Mouse (Mus musculus): Measurements from ENCODE around the gene Ubr3. TPM values are rescaled to one million over a fixed set of nuclear protein-coding genes. Genes with fewer than 3 reads are reported as not detected.
"Not testable (repeated sequence)": the region's sequence is repeated elsewhere in the genome, so short reads cannot be mapped to it uniquely, and the experiment has no call there.

Ubr3 gene
- polyA plus RNA-seq, 1 experiment from 2014 or later: 18.2 TPM

GRCm38 (mm10) chr2:69990647-69991046 is 93.6 kb downstream of the Ubr3 start:
- DNase-seq (ENCODE audit: low spot score) (no peak), ATAC-seq (ENCODE audit: low FRiP score) (no peak)
- 42% methylated on average over 2 of the region's 2 CpGs for WGBS
- Histone ChIP-seq H3K4me1 (replicated peaks; ENCODE audit: control insufficient read depth, insufficient read depth, low read length) (no peaks in the 10 kb centered on the region), H3K27me3 (ENCODE audit: control insufficient read depth, insufficient read depth, low read length) (no peaks in the 10 kb centered on the region), H3K9me3 (ENCODE audit: control insufficient read depth, low read length) (no peaks in the 10 kb centered on the region), H3K27ac (ENCODE audit: low read depth, low read length) (no peak overlapping the region), H3K9ac (ENCODE audit: low read depth, low read length) (no peak overlapping the region), H3K4me3 (ENCODE audit: low read depth, low read length) (no peak overlapping the region), H3K4me2 (replicated peaks; ENCODE audit: low read depth, low read length) (no peak overlapping the region), H3K36me3 (ENCODE audit: control insufficient read depth, insufficient read depth, low read length) (no peaks in the 10 kb centered on the region)

- not testable (repeated sequence) for H3K36me3 ChIP-seq (ENCODE audit: control insufficient read depth, insufficient read depth, low read length); H3K9me3 ChIP-seq (ENCODE audit: control insufficient read depth, low read length); H3K4me2 ChIP-seq (replicated peaks; ENCODE audit: low read depth, low read length); H3K4me3 ChIP-seq (ENCODE audit: low read depth, low read length); H3K4me1 ChIP-seq (replicated peaks; ENCODE audit: control insufficient read depth, insufficient read depth, low read length); H3K9ac ChIP-seq (ENCODE audit: low read depth, low read length); H3K27me3 ChIP-seq (ENCODE audit: control insufficient read depth, insufficient read depth, low read length); DNase-seq (ENCODE audit: low spot score); H3K27ac ChIP-seq (ENCODE audit: low read depth, low read length); ATAC-seq (ENCODE audit: low FRiP score)
- WGBS: 94% methylated on average over 3 of the region's 3 CpGs
Observed at GRCm38 (mm10) chr2:69994082-69994736, 97.2 kb downstream of the Ubr3 start.

GRCm38 (mm10) chr2:69994779-69995178 is 97.7 kb downstream of the Ubr3 start:
- 88% methylated on average over 2 of the region's 2 CpGs for WGBS
- H3K9me3 ChIP-seq (ENCODE audit: control insufficient read depth, low read length): no peaks in the 10 kb centered on the region
- H3K4me1 ChIP-seq (replicated peaks; ENCODE audit: control insufficient read depth, insufficient read depth, low read length): no peaks in the 10 kb centered on the region
- no peak overlapping the region for H3K4me3 ChIP-seq (ENCODE audit: low read depth, low read length)
- no peaks in the 10 kb centered on the region for H3K36me3 ChIP-seq (ENCODE audit: control insufficient read depth, insufficient read depth, low read length)
- no peaks in the 10 kb centered on the region for H3K27me3 ChIP-seq (ENCODE audit: control insufficient read depth, insufficient read depth, low read length)
- ATAC-seq (ENCODE audit: low FRiP score) (no peak), DNase-seq (ENCODE audit: low spot score) (no peak)
- no peak overlapping the region for H3K4me2 ChIP-seq (replicated peaks; ENCODE audit: low read depth, low read length)
- H3K27ac ChIP-seq (ENCODE audit: low read depth, low read length): no peak overlapping the region
- H3K9ac ChIP-seq (ENCODE audit: low read depth, low read length): no peak overlapping the region

GRCm38 (mm10) chr2:69999097-69999770 is 102.2 kb downstream of the Ubr3 start:
- H3K36me3 ChIP-seq (ENCODE audit: control insufficient read depth, insufficient read depth, low read length): no peaks in the 10 kb centered on the region
- H3K9ac ChIP-seq (ENCODE audit: low read depth, low read length): no peak overlapping the region
- no peak overlapping the region for H3K27ac ChIP-seq (ENCODE audit: low read depth, low read length)
- no peaks in the 10 kb centered on the region for H3K27me3 ChIP-seq (ENCODE audit: control insufficient read depth, insufficient read depth, low read length)
- ATAC-seq (ENCODE audit: low FRiP score): no peak
- no peak for DNase-seq (ENCODE audit: low spot score)
- H3K9me3 ChIP-seq (ENCODE audit: control insufficient read depth, low read length): no peaks in the 10 kb centered on the region
- WGBS: 77% methylated on average over 7 of the region's 7 CpGs
- no peak overlapping the region for H3K4me2 ChIP-seq (replicated peaks; ENCODE audit: low read depth, low read length)
- no peaks in the 10 kb centered on the region for H3K4me1 ChIP-seq (replicated peaks; ENCODE audit: control insufficient read depth, insufficient read depth, low read length)
- H3K4me3 ChIP-seq (ENCODE audit: low read depth, low read length): no peak overlapping the region

- no peak overlapping the region for H3K4me3 ChIP-seq (ENCODE audit: low read depth, low read length)
- DNase-seq (ENCODE audit: low spot score): no peak
- H3K4me1 ChIP-seq (replicated peaks; ENCODE audit: control insufficient read depth, insufficient read depth, low read length): no peaks in the 10 kb centered on the region
- no peaks in the 10 kb centered on the region for H3K27me3 ChIP-seq (ENCODE audit: control insufficient read depth, insufficient read depth, low read length)
- ATAC-seq (ENCODE audit: low FRiP score): no peak
- no peaks in the 10 kb centered on the region for H3K9me3 ChIP-seq (ENCODE audit: control insufficient read depth, low read length)
- H3K4me2 ChIP-seq (replicated peaks; ENCODE audit: low read depth, low read length): no peak overlapping the region
- WGBS: 94% methylated on average over 6 of the region's 6 CpGs
- H3K27ac ChIP-seq (ENCODE audit: low read depth, low read length): no peak overlapping the region
- H3K36me3 ChIP-seq (ENCODE audit: control insufficient read depth, insufficient read depth, low read length): no peaks in the 10 kb centered on the region
- no peak overlapping the region for H3K9ac ChIP-seq (ENCODE audit: low read depth, low read length)
Observed at GRCm38 (mm10) chr2:70000316-70000715, 103.3 kb downstream of the Ubr3 start.

- no peaks in the 10 kb centered on the region for H3K36me3 ChIP-seq (ENCODE audit: control insufficient read depth, insufficient read depth, low read length)
- no peaks in the 10 kb centered on the region for H3K4me1 ChIP-seq (replicated peaks; ENCODE audit: control insufficient read depth, insufficient read depth, low read length)
- H3K4me2 ChIP-seq (replicated peaks; ENCODE audit: low read depth, low read length): no peak overlapping the region
Observed at GRCm38 (mm10) chr2:70006492-70006891, 109.4 kb downstream of the Ubr3 start.

GRCm38 (mm10) chr2:70012941-70013340 is 115.9 kb downstream of the Ubr3 start:
- no peak for ATAC-seq (ENCODE audit: low FRiP score)

More at GRCm38 (mm10) chr2:70006492-70006891, 109.4 kb downstream of the Ubr3 start:
- no peak overlapping the region for H3K4me3 ChIP-seq (ENCODE audit: low read depth, low read length)
- no peak for ATAC-seq (ENCODE audit: low FRiP score)
- no peaks in the 10 kb centered on the region for H3K9me3 ChIP-seq (ENCODE audit: control insufficient read depth, low read length)
- no peak overlapping the region for H3K27ac ChIP-seq (ENCODE audit: low read depth, low read length)
- no peak for DNase-seq (ENCODE audit: low spot score)
- H3K9ac ChIP-seq (ENCODE audit: low read depth, low read length): no peak overlapping the region
- 97% methylated on average over 2 of the region's 2 CpGs for WGBS
- no peaks in the 10 kb centered on the region for H3K27me3 ChIP-seq (ENCODE audit: control insufficient read depth, insufficient read depth, low read length)

GRCm38 (mm10) chr2:70018236-70018635 is 121.2 kb downstream of the Ubr3 start:
- Histone ChIP-seq H3K9me3 (ENCODE audit: control insufficient read depth, low read length) (no peaks in the 10 kb centered on the region), H3K4me1 (replicated peaks; ENCODE audit: control insufficient read depth, insufficient read depth, low read length) (no peaks in the 10 kb centered on the region), H3K4me2 (replicated peaks; ENCODE audit: low read depth, low read length) (no peak overlapping the region), H3K27ac (ENCODE audit: low read depth, low read length) (no peak overlapping the region), H3K9ac (ENCODE audit: low read depth, low read length) (no peak overlapping the region), H3K27me3 (ENCODE audit: control insufficient read depth, insufficient read depth, low read length) (no peaks in the 10 kb centered on the region), H3K4me3 (ENCODE audit: low read depth, low read length) (no peak overlapping the region), H3K36me3 (ENCODE audit: control insufficient read depth, insufficient read depth, low read length) (0 out of 2 replicates have a peak, but pooled peaks cover 4% of the 10 kb centered on the region)
- DNase-seq (ENCODE audit: low spot score) (no peak), ATAC-seq (ENCODE audit: low FRiP score) (no peak)
- WGBS: 92% methylated on average over 6 of the region's 6 CpGs

More at GRCm38 (mm10) chr2:70012941-70013340, 115.9 kb downstream of the Ubr3 start:
- Histone ChIP-seq H3K4me2 (replicated peaks; ENCODE audit: low read depth, low read length) (no peak overlapping the region), H3K27ac (ENCODE audit: low read depth, low read length) (no peak overlapping the region), H3K4me1 (replicated peaks; ENCODE audit: control insufficient read depth, insufficient read depth, low read length) (no peaks in the 10 kb centered on the region), H3K4me3 (ENCODE audit: low read depth, low read length) (no peak overlapping the region), H3K9ac (ENCODE audit: low read depth, low read length) (no peak overlapping the region), H3K27me3 (ENCODE audit: control insufficient read depth, insufficient read depth, low read length) (no peaks in the 10 kb centered on the region), H3K36me3 (ENCODE audit: control insufficient read depth, insufficient read depth, low read length) (0 out of 2 replicates have a peak, but pooled peaks cover 2% of the 10 kb centered on the region), H3K9me3 (ENCODE audit: control insufficient read depth, low read length) (no peaks in the 10 kb centered on the region)
- no peak for DNase-seq (ENCODE audit: low spot score)
- 96% methylated on average over 8 of the region's 8 CpGs for WGBS

- no peak overlapping the region for H3K4me2 ChIP-seq (replicated peaks; ENCODE audit: low read depth, low read length)
- 0 out of 2 replicates have a peak, but pooled peaks cover 4% of the 10 kb centered on the region for H3K36me3 ChIP-seq (ENCODE audit: control insufficient read depth, insufficient read depth, low read length)
- no peak overlapping the region for H3K9ac ChIP-seq (ENCODE audit: low read depth, low read length)
- WGBS: 94% methylated on average over 2 of the region's 2 CpGs
- H3K27me3 ChIP-seq (ENCODE audit: control insufficient read depth, insufficient read depth, low read length): no peaks in the 10 kb centered on the region
- no peak for DNase-seq (ENCODE audit: low spot score)
- H3K4me3 ChIP-seq (ENCODE audit: low read depth, low read length): no peak overlapping the region
- H3K9me3 ChIP-seq (ENCODE audit: control insufficient read depth, low read length): no peaks in the 10 kb centered on the region
- H3K27ac ChIP-seq (ENCODE audit: low read depth, low read length): no peak overlapping the region
- ATAC-seq (ENCODE audit: low FRiP score): no peak
- no peaks in the 10 kb centered on the region for H3K4me1 ChIP-seq (replicated peaks; ENCODE audit: control insufficient read depth, insufficient read depth, low read length)
Observed at GRCm38 (mm10) chr2:70024454-70024853, 127.4 kb downstream of the Ubr3 start.
